Mouse (Mus musculus) ZHBTc4 (cell line): ENCODE measurements around the gene Itga5.

Source experiments
- DNase-seq: peaks from one replicate; pipeline ENCODE4 v3.0.0-alpha.2; 2011; ENCODE audit warnings: low read depth, low spot score

The Itga5 gene

DNA sequence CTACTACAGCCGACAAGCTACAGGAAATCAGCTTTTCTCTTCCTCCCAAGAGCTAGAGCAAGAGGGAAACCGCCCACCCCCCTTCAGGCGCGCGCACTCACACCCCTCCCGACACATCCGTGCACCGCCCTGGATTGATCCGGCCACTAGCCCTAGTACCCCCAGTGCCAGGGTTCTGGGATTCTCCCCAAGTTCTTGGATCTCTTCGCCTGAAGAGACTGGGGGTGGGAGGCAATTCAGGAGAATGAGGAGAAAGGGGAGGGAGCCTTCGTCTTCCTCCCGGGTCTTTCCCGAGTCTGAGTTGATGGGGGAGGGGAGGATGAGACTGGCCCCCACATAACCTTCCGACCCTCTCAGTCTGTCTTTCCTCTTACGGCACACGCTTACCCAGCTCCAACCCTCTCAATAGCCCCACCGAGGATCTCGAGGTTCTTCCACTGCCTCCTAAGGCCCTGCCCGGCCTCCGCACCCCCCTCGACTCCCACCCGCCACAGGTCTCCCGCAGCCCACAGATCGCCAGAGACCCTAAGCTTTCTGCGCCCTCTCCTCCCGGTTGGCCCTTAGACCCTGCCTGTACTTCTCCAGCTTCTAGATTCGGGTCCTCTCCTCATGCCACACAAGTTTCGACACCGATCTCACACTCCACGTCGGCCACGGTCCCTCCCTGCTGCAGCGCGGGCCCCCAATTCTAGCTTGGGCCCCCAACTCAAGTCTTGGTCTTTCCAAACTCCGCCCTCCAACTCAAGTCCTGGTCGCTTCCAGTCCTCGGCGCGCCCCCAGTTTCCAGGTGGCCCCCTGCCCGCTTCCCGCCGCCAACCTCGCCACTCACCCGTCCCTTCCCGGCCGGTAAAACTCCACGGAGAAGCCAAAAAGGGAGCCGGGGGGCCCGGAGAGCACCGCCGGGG lies 840 bp downstream of the Itga5 start:
- peak; percentile 37 for DNase-seq

- no peak for DNase-seq
Measured at GRCm38 (mm10) chr15:103364761-103365160, 1.8 kb downstream of the Itga5 start.

DNA sequence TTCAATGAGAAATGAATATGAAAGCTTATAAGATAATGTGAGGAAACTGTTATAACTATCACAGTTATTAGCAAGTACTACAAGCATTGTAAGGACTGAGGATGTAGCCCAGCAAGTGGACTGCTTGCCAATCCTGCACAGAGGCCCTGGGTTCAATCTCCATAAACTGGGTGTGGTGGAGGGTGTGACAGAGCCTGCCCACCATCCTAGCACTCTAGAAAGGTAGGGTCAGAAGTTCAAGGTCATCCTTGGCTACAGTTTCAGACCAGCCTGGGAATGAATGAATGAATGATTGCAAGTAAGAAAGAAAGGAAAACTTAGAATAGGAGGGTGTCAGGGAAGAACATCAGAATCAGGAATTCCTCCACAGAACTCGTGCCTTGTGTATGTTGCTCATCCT lies 2.8 kb downstream of the Itga5 start:
- peak; percentile 74 for DNase-seq

DNA sequence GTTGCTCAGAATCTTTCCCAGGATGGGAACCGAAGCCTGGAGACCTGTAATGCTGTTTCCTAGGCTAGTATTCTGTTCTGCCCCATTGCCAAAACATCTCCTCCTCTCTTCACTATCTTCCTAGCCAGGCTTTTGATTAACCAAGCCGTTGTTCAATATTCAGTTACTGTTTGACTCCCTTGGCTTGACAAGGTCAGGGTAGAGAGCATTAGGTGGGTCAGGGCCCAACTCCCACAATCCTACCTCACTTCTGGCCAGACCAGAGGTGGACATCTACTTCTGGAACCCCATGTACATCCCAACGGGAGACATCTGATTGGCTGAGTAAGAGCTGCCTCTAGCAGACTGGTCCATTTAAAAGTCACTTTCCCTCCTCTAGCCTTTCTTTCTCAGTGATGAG lies 3.6 kb downstream of the Itga5 start:
- no peak for DNase-seq

GRCm38 (mm10) chr15:103362333-103362732 lies 4.2 kb downstream of the Itga5 start:
- DNase-seq, result no peak

DNA sequence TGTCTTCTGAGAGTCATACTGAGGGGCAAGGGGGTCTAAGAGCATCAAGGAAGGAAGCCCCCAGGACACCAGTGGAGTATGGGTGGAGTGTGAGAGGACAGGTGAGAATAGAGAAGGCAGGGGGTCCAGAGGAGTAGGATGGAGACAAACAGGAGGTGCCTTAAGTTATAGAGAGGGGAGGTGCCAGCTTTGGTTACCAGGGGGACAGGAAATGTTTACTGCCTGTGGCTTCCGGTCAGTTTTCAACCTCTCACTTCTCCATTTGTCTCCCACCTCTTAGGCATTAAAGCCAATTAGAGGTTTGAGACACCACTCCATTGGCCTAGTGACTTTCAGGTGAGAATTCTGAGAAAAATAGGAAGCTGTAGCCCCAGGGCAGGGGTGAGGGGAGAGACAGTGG lies 5.3 kb downstream of the Itga5 start:
- DNase-seq, result no peak

GRCm38 (mm10) chr15:103359869-103360602 lies 6.5 kb downstream of the Itga5 start:
- no peak for DNase-seq

DNA sequence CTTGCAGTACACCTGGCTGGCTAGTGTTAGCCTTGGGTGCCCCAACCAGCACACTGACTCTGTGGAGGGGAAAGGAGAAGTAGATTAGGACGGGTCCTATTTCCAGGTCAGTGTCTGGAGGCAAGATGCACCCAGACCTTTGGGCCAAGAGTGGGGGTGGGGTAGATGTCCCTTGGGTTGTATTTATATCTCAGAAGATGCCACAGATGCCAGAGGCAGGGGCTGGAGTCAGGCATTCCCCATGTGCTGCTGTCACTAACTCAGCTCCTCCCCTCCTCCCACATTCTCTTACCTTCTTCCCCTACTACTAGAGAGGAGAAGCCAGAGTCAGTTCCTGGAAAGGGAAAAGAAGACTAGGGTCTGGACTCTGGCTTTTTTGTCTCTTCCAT lies 7.4 kb downstream of the Itga5 start:
- DNase-seq, result no peak

DNA sequence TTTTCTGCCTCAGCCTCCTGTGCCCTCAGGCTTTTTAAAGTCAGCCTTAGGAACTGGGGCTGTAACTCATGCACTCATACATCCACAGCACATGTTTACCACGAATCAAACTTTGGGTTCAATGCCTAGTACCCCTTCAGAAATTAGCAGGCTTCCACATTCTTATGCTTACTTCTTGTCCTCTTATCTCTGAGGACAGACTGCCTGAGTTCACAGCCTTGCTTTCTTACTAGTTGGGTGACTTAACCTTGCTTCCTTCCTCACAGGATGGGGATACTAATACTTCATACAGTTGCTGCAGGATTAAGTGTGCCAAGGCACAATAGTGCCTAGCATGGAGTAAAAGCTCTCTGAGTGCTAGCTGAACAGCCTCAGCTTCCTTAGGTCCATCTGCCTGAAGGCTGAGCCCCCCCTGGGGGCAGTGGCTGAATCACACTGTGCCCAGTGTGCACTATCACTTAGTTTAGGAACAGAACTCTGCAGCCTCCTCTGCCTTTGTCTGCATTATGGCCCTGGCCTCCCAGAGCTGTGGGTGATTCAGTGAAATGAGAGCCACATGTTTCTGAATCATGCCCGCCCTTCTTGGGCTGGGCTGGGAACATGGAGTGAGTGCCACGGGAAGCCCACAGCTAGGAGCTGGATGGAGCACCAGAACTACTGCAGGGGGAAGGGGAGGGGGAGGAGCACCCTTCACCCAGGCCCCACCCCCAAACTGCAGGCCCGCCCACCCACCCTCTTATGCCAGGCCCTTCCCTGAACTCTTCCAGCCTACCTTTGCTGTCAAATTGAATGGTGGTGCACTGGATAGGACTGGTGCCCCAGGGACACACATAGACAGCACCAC lies 8.1 kb downstream of the Itga5 start:
- peak; percentile 62 for DNase-seq

- no peak for DNase-seq
Measured at GRCm38 (mm10) chr15:103357817-103358216, 8.7 kb downstream of the Itga5 start.

DNA sequence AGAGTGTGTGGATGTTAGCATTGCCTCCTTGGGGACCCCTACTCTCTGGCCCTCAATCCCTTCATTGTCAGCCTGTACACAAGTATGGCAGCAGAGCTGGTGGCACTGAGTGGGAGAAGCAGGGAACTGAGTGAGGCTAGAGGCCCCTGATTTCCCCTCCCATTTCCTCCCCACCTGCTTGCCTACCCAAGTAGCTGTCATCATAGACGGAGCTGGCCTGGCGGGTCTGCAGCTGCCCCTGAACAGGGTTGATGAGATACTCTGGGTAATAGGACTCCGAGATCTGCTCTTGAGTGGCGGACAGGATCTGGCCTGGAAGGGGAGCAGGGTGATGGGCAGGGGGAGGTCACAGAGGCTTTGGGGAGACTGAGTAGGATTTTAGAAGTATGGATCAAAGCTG lies 10.4 kb downstream of the Itga5 start:
- DNase-seq, result no peak

DNA sequence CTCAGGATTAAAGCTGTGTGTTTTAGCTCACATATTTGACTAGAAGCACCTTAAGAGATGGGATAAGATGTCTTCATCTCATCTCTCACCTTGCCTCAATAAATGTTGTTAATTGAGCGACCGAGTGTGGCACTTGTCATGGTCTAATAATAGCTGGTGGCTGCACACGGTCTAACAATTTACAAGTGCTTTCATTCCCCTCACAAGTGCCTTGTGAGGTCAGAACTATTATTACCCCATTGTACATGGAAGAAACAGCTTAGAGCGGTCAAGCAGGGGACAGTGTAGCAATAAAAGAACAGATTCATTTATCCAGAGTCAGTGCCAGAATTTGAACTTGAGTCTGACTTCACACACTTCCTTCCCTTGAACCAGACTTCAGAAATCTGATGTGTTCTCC lies 11.1 kb downstream of the Itga5 start:
- DNase-seq, result no peak

DNA sequence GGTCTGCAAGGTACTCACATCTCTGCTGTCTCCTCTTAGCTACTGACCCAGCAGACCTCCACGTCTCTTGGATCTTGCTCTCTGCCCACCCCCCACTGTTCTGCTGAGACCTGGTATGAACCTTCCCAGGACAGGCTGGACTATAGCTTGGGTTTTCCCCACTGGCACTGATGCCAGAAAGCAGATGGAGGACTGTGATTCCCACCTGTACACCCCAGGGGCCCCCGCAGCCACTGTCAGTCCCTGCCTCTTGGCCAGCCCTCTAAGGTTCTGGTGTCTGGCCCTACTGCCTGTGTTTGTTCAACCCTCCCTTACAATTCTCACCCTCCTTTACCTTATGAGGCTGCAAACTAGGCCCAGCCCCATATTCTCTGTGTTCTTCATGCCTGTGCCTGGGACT lies 11.9 kb downstream of the Itga5 start:
- no peak for DNase-seq

GRCm38 (mm10) chr15:103353511-103354256 lies 12.9 kb downstream of the Itga5 start:
- no peak for DNase-seq

DNA sequence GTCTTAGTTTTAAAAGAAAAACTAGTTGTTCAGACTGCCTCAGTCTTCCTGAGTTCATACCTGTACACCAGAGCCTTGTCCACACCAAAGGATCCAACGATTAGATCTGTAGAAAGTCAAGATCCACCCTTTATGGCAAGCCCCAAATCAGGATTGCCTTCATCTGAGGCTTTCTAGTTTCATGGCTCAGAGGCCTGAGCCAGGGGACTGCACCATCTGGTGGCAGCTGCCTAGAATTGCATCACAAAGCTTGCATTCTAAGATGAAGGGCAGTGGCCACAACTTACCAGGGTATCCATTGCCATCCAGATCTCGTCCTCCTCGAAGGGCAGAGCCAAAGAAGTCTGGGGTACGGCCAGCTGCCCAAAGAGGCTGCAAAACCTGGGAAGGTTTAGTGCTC lies 13.7 kb downstream of the Itga5 start:
- peak; percentile 85 for DNase-seq

DNA sequence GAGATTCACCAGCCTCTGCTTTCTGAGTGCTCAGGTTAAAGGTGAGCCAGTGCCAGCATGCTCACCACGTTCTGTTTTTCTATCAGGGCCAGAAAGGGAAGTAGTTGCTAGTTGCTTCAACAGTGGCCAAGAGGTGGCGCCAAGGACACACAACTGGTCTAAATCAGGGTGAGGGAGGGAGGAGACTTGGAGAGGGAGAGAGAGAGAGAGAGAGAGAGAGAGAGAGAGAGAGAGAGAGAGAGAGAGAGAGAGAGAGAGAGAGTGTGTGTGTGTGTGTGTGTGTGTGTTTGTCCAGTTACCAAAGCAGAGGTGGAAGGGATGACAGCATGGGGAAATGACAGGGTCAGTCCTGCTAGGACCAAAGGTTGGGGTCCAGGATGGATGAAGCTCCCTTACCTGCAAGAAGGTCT lies 19.3 kb downstream of the Itga5 start:
- peak; percentile 79 for DNase-seq

- DNase-seq, result no peak
Measured at GRCm38 (mm10) chr15:103345789-103346188, 20.8 kb downstream of the Itga5 start.

DNA sequence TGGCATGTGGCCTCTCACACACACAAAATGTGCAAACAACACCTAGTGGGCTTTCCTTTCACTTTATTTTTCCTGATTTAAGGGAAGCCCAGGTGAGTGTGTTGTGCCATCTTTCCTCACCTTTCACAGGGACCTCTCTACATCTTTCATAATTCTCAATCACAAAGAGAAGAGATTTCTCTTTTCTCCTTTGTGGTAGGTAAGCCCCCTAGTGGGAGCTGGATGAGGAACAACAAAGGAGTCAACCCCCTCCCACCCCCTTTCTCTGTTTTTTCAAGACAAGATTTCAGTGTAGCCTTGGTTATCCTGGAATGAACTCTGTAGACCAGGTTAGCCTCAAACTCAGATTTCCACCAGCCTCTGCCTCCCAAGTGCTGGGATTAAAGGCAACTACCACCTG lies 23.0 kb downstream of the Itga5 start:
- no peak for DNase-seq

- DNase-seq, result no peak
Measured at GRCm38 (mm10) chr15:103343008-103343407, 23.6 kb downstream of the Itga5 start.

DNA sequence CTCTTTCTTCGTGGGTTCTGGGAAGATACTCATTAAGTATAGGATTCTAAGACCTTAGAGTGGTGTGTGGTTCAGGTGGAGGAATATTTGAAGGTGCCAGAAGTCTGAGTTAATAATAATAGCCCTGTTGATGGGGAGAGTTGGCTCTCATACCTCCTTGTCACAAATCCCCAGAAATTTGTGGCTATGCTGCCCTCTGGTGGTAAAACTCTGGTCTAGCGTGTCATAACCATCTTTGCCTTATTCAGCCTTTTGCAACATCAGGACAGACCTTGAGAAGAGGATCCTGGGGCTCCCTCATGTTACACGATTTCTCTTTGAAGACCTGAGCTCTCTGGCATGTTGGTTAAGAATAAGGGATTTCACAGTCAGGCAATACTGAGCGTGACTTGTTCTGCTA lies 24.1 kb downstream of the Itga5 start:
- DNase-seq, result peak; percentile 82

GRCm38 (mm10) chr15:103341547-103341946 lies 25.0 kb downstream of the Itga5 start:
- no peak for DNase-seq
